Mouse (Mus musculus) liver, adult 2 months (tissue): ENCODE results near the gene Kalrn.

Experiments
- CTCF ChIP-seq: fragments of 200-500 bp; IDR thresholded peaks from 2 replicates; pipeline ENCODE4 v1.5.1; 2011; ENCODE audit warnings: low read depth, low read length, control low read depth
- POLR2A ChIP-seq: fragments of 200-500 bp; IDR thresholded peaks from 2 replicates; pipeline ENCODE4 v1.6.1; 2011; ENCODE audit warnings: low read length, control low read depth; ENCODE audit not compliant: insufficient read depth; ENCODE audit errors: extremely low read depth

DNA sequence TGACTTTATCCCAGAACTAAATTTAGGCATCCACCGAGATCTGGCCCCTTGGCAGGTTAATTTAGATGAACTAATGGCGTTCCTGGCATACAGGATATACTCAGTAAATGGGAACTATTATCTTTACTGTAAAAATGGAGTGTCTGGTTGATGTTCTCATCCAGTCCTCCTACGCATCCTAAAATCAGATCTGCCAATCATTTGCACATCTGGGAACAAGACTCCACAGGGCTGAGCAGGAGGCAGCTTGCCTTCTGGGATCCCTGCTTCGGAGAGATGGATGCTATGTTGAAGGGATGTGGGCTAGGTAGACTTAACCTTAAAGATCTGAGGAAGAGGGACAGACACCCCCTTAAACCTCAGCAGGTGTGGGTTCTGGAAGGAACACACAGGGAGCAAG lies 230.2 kb downstream of the Kalrn start:
- TF ChIP-seq CTCF (no peak), POLR2A (no peak)
